In the genomic region with DNA sequence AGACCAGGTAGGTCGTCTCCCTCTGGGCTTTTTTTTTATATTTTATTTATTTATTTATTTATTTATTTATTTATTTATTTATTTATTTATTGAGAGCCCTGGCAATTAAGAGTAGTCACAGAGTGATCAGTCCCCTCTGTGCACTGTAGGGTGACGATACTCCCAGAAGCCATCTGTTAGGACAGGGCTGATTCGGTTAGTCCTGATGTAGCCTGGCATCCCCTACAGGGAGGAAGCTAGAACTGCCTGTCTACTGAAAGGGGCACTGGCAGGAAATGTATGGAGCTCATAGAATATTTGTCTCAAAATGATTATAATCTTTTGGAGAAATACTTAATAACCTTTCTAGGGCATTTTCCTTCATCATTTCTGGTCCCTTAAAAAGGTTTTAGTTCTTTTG, we compare ENCODE assay signal across 9 mouse cellular contexts.
DNase-seq lines count a peak whose midpoint lies in the region; ATAC-seq lines count a peak whose summit lies in the region.
"Had no signal": no experiment of that assay in that cellular context is flagged by ENCODE, and none has a peak within 500 bp of the region (broad histone marks: within the 10 kb centered on the region; RNA-seq: fewer than 3 reads in every experiment).

No protein-coding gene starts in this region.

- no peaks in the 10 kb centered on the region for H3K9me3 ChIP-seq in intestine, embryonic 14.5 days (ENCODE audit: control insufficient read depth, low read length)
- H3K9me3 ChIP-seq in intestine, embryonic 15.5 days, result no peaks in the 10 kb centered on the region

- H3K4me1 ChIP-seq in intestine, embryonic 14.5 days (replicated peaks; ENCODE audit: control insufficient read depth, insufficient read depth, low read length), result no peaks in the 10 kb centered on the region
- no peaks in the 10 kb centered on the region for H3K4me1 ChIP-seq in intestine, embryonic 15.5 days (replicated peaks)

- peak; percentile 32 for DNase-seq in cerebellum, adult 11-12 months
- no peak for DNase-seq in intestine, embryonic 14.5 days (ENCODE audit: low spot score)
- peak; percentile 15 for DNase-seq in thymus, postnatal 0 days (ENCODE audit: low spot score)
- no peak for DNase-seq in thymus, adult 18-20 months
- DNase-seq in urinary bladder, postnatal 4 days (ENCODE audit: low spot score in 2 of 2), result no peak
- no peak for DNase-seq in kidney, adult 8-10 months

- no peaks in the 10 kb centered on the region for H3K36me3 ChIP-seq in intestine, embryonic 14.5 days (ENCODE audit: control insufficient read depth, insufficient read depth, low read length)
- no peaks in the 10 kb centered on the region for H3K36me3 ChIP-seq in intestine, embryonic 15.5 days

- no peak overlapping the region for H3K4me3 ChIP-seq in intestine, embryonic 14.5 days (ENCODE audit: low read depth, low read length)
- H3K4me3 ChIP-seq in intestine, embryonic 15.5 days (replicated peaks), result no peak overlapping the region

- H3K4me2 ChIP-seq in intestine, embryonic 14.5 days (ENCODE audit: low read length), result no peak overlapping the region
- H3K4me2 ChIP-seq in intestine, embryonic 15.5 days (replicated peaks), result no peak overlapping the region

- H3K9ac ChIP-seq in intestine, embryonic 14.5 days (ENCODE audit: low read length), result no peak overlapping the region
- no peak overlapping the region for H3K9ac ChIP-seq in intestine, embryonic 15.5 days

- H3K27me3 ChIP-seq in intestine, embryonic 14.5 days (replicated peaks; ENCODE audit: control insufficient read depth, insufficient read depth, low read length), result no peaks in the 10 kb centered on the region
- H3K27me3 ChIP-seq in intestine, embryonic 15.5 days (replicated peaks), result no peaks in the 10 kb centered on the region

- 82% methylated on average over 3 of the region's 3 CpGs for WGBS in intestine, embryonic 14.5 days
- WGBS in intestine, embryonic 15.5 days, result 76% methylated on average over 3 of the region's 3 CpGs

- no peak overlapping the region for H3K27ac ChIP-seq in intestine, embryonic 14.5 days (ENCODE audit: low read depth)
- H3K27ac ChIP-seq in intestine, embryonic 15.5 days, result no peak overlapping the region

- ATAC-seq in cerebellum, adult (ENCODE audit: insufficient number of reproducible peaks, low FRiP score, low TSS enrichment), result no peak
- 0 out of 2 replicates have a peak, but pooled peaks have one; percentile 58 for ATAC-seq in intestine, embryonic 14.5 days (replicated peaks; ENCODE audit: low FRiP score, low TSS enrichment, low read depth)
- no peak for ATAC-seq in intestine, embryonic 15.5 days
- ATAC-seq: midbrain, embryonic 16.5 days had no signal

Comparison
In these comparisons a context has a peak if more than half of its experiments do, and no peak if none do; other contexts are left out.
1. DNase-seq: peak in cerebellum, adult 11-12 months (single experiment) and thymus, postnatal 0 days (single experiment); none in intestine, embryonic 14.5 days (single experiment), thymus, adult 18-20 months (0 of 2), urinary bladder, postnatal 4 days (0 of 2) and kidney, adult 8-10 months (0 of 2).